Mouse (Mus musculus) MEL (cell line): Measurements from ENCODE around the gene Rps6ka1. TPM values are rescaled to one million over a fixed set of nuclear protein-coding genes. Genes with fewer than 3 reads are reported as not detected.

Experiments used
- DNase-seq: peaks from one replicate; pipeline ENCODE4 v3.0.0; 2011; ENCODE audit warnings: low read depth, low spot score
- H3K27ac ChIP-seq: 2 replicates; pipeline ENCODE4 v1.5.1; 2012; ENCODE audit warnings: low read depth, mild to moderate bottlenecking, control low read depth, low read length, moderate library complexity; ENCODE audit not compliant: control insufficient read depth
- H3K27me3 ChIP-seq, 2 experiments: fragments of 150-350 bp in 1 of 2; sonication (generic) in 1 of 2; 2 replicates each; pipeline ENCODE4 v1.6.1; 2012; ENCODE audit warnings: low read length in 2 of 2, mild to moderate bottlenecking in 2 of 2, improper control_type of control experiment in 1 of 2, moderate library complexity in 1 of 2; ENCODE audit not compliant: insufficient read depth in 2 of 2, control insufficient read depth in 1 of 2
- H3K36me3 ChIP-seq, 2 experiments: 2 replicates each; pipeline ENCODE4 v1.6.1; 2012 to 2014; ENCODE audit warnings: low read length in 2 of 2, improper control_type of control experiment in 1 of 2, inconsistent platforms in 1 of 2, mild to moderate bottlenecking in 1 of 2; ENCODE audit not compliant: insufficient read depth in 2 of 2, control insufficient read depth in 1 of 2
- H3K4me1 ChIP-seq, 2 experiments: fragments of 150-350 bp in 1 of 2; sonication (generic) in 1 of 2; 2 replicates each; pipeline ENCODE4 v1.6.1; 2012; ENCODE audit warnings: low read length in 2 of 2, improper control_type of control experiment in 1 of 2, mild to moderate bottlenecking in 1 of 2; ENCODE audit not compliant: insufficient read depth in 2 of 2, control insufficient read depth in 1 of 2
- H3K4me3 ChIP-seq, 2 experiments: fragments of 150-350 bp in 1 of 2; sonication (generic) in 1 of 2; 2 replicates each; pipeline ENCODE4 v1.5.1; 2012; ENCODE audit warnings: low read depth in 2 of 2, low read length in 2 of 2, mild to moderate bottlenecking in 2 of 2, moderate library complexity in 2 of 2, control low read depth in 1 of 2, improper control_type of control experiment in 1 of 2; ENCODE audit not compliant: control insufficient read depth in 1 of 2, insufficient read depth in 1 of 2
- H3K79me2 ChIP-seq: 2 replicates; pipeline ENCODE4 v1.6.1; 2012; ENCODE audit warnings: mild to moderate bottlenecking, low read length, moderate library complexity; ENCODE audit not compliant: control insufficient read depth, poor library complexity, insufficient read depth
- H3K9ac ChIP-seq: 2 replicates; pipeline ENCODE4 v1.6.1; 2012; ENCODE audit warnings: low read depth, mild to moderate bottlenecking, control low read depth, low read length, moderate library complexity; ENCODE audit not compliant: control insufficient read depth, poor library complexity, severe bottlenecking
- H3K9me3 ChIP-seq: fragments of 150-350 bp; sonication (generic); replicated peaks from 2 replicates; pipeline ENCODE4 v1.6.1; 2012; ENCODE audit warnings: mild to moderate bottlenecking, low read length, improper control_type of control experiment, moderate library complexity; ENCODE audit not compliant: insufficient read depth
- BHLHE40 ChIP-seq: IDR thresholded peaks from 2 replicates; pipeline ENCODE4 v1.6.1; 2012; ENCODE audit warnings: low read depth, mild to moderate bottlenecking, inconsistent platforms, low read length, improper control_type of control experiment, borderline replicate concordance
- CHD1 ChIP-seq: IDR thresholded peaks from 2 replicates; pipeline ENCODE4 v1.6.1; 2012; ENCODE audit warnings: low read depth, mild to moderate bottlenecking, inconsistent platforms, low read length, improper control_type of control experiment
- CHD2 ChIP-seq: IDR thresholded peaks from 2 replicates; pipeline ENCODE4 v1.6.1; 2011; ENCODE audit warnings: low read length, improper control_type of control experiment
- EP300 ChIP-seq, 2 experiments: IDR thresholded peaks; 2 replicates each; pipeline ENCODE4 v1.6.1; 2011; ENCODE audit warnings: improper control_type of control experiment in 2 of 2, low read length in 2 of 2, low read depth in 1 of 2, mild to moderate bottlenecking in 1 of 2
- ETS1 ChIP-seq: IDR thresholded peaks from 2 replicates; pipeline ENCODE4 v1.6.1; 2012; ENCODE audit warnings: low read depth, mild to moderate bottlenecking, inconsistent platforms, low read length, improper control_type of control experiment, moderate library complexity
- GABPA ChIP-seq: IDR thresholded peaks from 2 replicates; pipeline ENCODE4 v1.6.1; 2012; ENCODE audit warnings: low read depth, mild to moderate bottlenecking, inconsistent platforms, low read length, improper control_type of control experiment, moderate library complexity
- KAT2A ChIP-seq: conservative IDR thresholded peaks from 2 replicates; pipeline ENCODE4 v1.6.1; 2012; ENCODE audit warnings: low read depth, low read length, improper control_type of control experiment, inconsistent platforms
- MAX ChIP-seq: IDR thresholded peaks from 2 replicates; pipeline ENCODE4 v1.6.1; 2011; ENCODE audit warnings: low read length, improper control_type of control experiment
- MEF2A ChIP-seq: IDR thresholded peaks from 2 replicates; pipeline ENCODE4 v1.6.1; 2014; ENCODE audit warnings: low read depth, mild to moderate bottlenecking, inconsistent platforms, low read length, improper control_type of control experiment; ENCODE audit not compliant: poor library complexity, insufficient replicate concordance, severe bottlenecking; ENCODE audit errors: extremely low read depth
- MYC ChIP-seq: IDR thresholded peaks from 2 replicates; pipeline ENCODE4 v1.6.1; 2011; ENCODE audit warnings: low read depth, mild to moderate bottlenecking, low read length, improper control_type of control experiment, moderate library complexity
- NRF1 ChIP-seq: IDR thresholded peaks from 2 replicates; pipeline ENCODE4 v1.6.1; 2014; ENCODE audit warnings: low read depth, mild to moderate bottlenecking, inconsistent platforms, low read length, improper control_type of control experiment, moderate library complexity; ENCODE audit not compliant: poor library complexity, insufficient read depth, severe bottlenecking
- POLR2AphosphoS2 ChIP-seq: IDR thresholded peaks from 2 replicates; pipeline ENCODE4 v1.6.1; 2011; ENCODE audit warnings: low read length, improper control_type of control experiment
- POLR2AphosphoS5 ChIP-seq: IDR thresholded peaks from 2 replicates; pipeline ENCODE4 v1.6.1; 2012; ENCODE audit warnings: low read depth, borderline replicate concordance, mild to moderate bottlenecking, inconsistent platforms, low read length, moderate library complexity, mixed read lengths
- RAD21 ChIP-seq: IDR thresholded peaks from 2 replicates; pipeline ENCODE4 v1.6.1; 2011; ENCODE audit warnings: mild to moderate bottlenecking, low read depth, low read length, improper control_type of control experiment
- SMC3 ChIP-seq: IDR thresholded peaks from 2 replicates; pipeline ENCODE4 v1.6.1; 2011; ENCODE audit warnings: low read depth, low read length, improper control_type of control experiment
- TBP ChIP-seq: IDR thresholded peaks from 2 replicates; pipeline ENCODE4 v1.8.0; 2011; ENCODE audit warnings: low read depth, low read length, improper control_type of control experiment
- TCF12 ChIP-seq: IDR thresholded peaks from 2 replicates; pipeline ENCODE4 v1.6.1; 2014; ENCODE audit warnings: low read depth, mild to moderate bottlenecking, inconsistent platforms, low read length, improper control_type of control experiment, moderate library complexity
- UBTF ChIP-seq: IDR thresholded peaks from 2 replicates; pipeline ENCODE4 v1.6.1; 2012; ENCODE audit warnings: low read depth, mild to moderate bottlenecking, inconsistent platforms, low read length, improper control_type of control experiment, moderate library complexity, borderline replicate concordance; ENCODE audit not compliant: insufficient read depth
- USF2 ChIP-seq, 2 experiments: IDR thresholded peaks; 2 replicates each; pipeline ENCODE4 v1.6.1; 2011 to 2012; ENCODE audit warnings: improper control_type of control experiment in 2 of 2, low read length in 2 of 2, borderline replicate concordance in 1 of 2, inconsistent platforms in 1 of 2, low read depth in 1 of 2, mild to moderate bottlenecking in 1 of 2; ENCODE audit not compliant: insufficient read depth in 1 of 2
- ZKSCAN1 ChIP-seq: IDR thresholded peaks from 2 replicates; pipeline ENCODE4 v1.6.1; 2012; ENCODE audit warnings: low read depth, mild to moderate bottlenecking, inconsistent platforms, low read length, improper control_type of control experiment, moderate library complexity
- ZMIZ1 ChIP-seq: IDR thresholded peaks from 2 replicates; pipeline ENCODE4 v1.6.1; 2012; ENCODE audit warnings: low read depth, mild to moderate bottlenecking, inconsistent platforms, low read length, improper control_type of control experiment, moderate library complexity
- polyA plus RNA-seq, 2 experiments: library from polyadenylated mRNA; stranded (reverse) in 1 of 2; unstranded in 1 of 2; fragments of >175 nt in 1 of 2; fragments of >200 nt in 1 of 2; gene quantifications; 2 replicates each; pipeline versions ENCODE4 v1.2.1 to v1.2.4; 2012; ENCODE audit warnings: low replicate concordance in 2 of 2, low read depth in 1 of 2; ENCODE audit not compliant: insufficient read length in 2 of 2, insufficient read depth in 1 of 2, missing spikeins in 1 of 2
- total RNA-seq: library from RNA; depleted of rRNA; stranded (reverse); fragments of 300-350 nt; gene quantifications from 2 replicates; pipeline ENCODE4 v1.2.3, GENCODE M21; 2012

Gene Rps6ka1
- total and polyA plus RNA-seq, 3 experiments = 45.3 to 68.9 TPM; not detected in 1

DNA sequence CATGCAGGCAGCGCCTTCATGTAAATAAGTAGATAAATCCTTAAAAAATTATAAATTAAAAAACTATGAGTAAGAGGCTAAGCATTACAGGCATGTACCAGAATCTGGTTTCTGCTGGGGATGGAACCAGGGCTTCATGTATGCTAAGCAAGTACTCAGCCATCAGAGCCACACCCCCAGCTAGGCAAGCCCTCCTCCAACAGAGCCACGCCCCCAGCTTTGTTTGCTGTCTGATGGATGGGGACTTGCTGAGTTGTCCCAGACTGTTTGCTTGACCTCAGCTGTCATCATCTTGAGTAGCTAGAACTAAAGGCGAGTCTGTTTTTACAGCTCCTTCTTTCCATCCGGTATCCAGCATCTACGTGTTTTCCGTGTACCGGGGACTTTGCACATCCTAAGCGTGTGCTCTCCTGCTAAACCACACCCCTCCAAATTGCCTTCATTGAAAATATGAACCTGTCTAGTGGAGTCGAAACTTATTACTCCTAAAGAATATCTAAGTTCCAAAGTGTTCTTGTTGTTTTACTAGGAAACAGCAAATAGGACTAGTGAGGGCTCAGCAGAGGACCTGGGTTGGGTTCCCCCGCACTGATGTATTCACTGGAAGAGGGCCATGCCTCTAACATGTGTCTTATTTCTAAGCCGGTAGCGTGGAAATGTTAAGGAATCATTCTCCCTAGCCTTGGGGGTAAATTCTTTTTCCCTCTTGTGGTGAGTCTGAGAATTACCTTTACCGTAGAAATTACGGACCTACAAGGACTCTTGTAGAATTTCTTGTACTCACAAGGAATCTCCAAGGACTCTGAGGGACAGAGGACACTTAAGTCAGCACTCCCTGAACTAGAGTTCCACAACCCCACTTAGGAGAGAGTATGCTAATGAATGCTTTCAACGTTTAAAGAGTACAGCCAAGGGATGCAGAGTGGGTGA lies 54.4 kb downstream of the Rps6ka1 start:
- Histone ChIP-seq H3K4me3 (no peak overlapping the region), H3K27ac (no peak overlapping the region), H3K4me1 (peaks cover 2 to 4% of the 10 kb centered on the region in 2 experiments; a peak in 2 of 4 replicates), H3K9me3 (no peaks in the 10 kb centered on the region), H3K9ac (no peak overlapping the region), H3K27me3 (no peaks in the 10 kb centered on the region), H3K79me2 (no peaks in the 10 kb centered on the region), H3K36me3 (peaks cover 0 to 4% of the 10 kb centered on the region in 2 experiments; a peak in 1 of 4 replicates)
- DNase-seq = peak; percentile 52
- TF ChIP-seq POLR2AphosphoS5 = no peak
- TF ChIP-seq SMC3 = no peak
- TF ChIP-seq MYC = no peak
- no peak for TF ChIP-seq KAT2A
- TF ChIP-seq CHD2 = no peak
- TF ChIP-seq ZMIZ1 = no peak
- no peak for TF ChIP-seq USF2 (IDR thresholded peaks at IDR 0.05; ENCODE audit: borderline replicate concordance in 1 of 2, insufficient read depth in 1 of 2, low read depth in 1 of 2, low read length in 2 of 2)
- TF ChIP-seq UBTF = no peak
- TF ChIP-seq MEF2A = no peak
- TF ChIP-seq BHLHE40 = no peak
- TF ChIP-seq TCF12 = no peak
- no peak for TF ChIP-seq TBP
- TF ChIP-seq POLR2AphosphoS2 = no peak
- no peak for TF ChIP-seq MAX

DNA sequence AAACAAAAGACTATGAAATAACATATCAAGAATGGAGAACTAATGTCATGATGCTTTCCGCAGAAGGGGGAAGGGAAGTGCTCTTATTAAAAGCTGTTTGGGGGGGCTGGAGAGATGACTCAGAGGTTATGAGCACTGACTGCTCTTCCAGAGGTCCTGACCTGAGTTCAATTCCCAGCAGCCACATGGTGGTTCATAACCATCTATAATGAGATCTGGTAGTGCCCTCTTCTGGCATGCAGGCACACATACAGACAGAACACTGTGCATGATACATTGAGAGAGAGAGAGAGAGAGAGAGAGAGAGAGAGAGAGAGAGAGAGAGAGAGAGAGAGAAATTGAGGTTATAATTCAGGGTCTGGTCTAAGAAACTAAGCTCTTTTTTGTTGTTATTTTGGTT lies 57.1 kb downstream of the Rps6ka1 start:
- Histone ChIP-seq H3K79me2 (no peaks in the 10 kb centered on the region), H3K36me3 (peaks cover 0 to 4% of the 10 kb centered on the region in 2 experiments; a peak in 1 of 4 replicates), H3K9me3 (no peaks in the 10 kb centered on the region), H3K4me3 (no peak overlapping the region), H3K4me1 (peaks cover 0 to 11% of the 10 kb centered on the region in 2 experiments; a peak in 2 of 4 replicates), H3K9ac (no peak overlapping the region), H3K27me3 (no peaks in the 10 kb centered on the region), H3K27ac (no peak overlapping the region)
- DNase-seq = no peak
- TF ChIP-seq GABPA = no peak
- TF ChIP-seq CHD1 = no peak
- no peak for TF ChIP-seq BHLHE40
- TF ChIP-seq ZMIZ1 = no peak
- no peak; the same call in 1 of the 2 replicates for TF ChIP-seq RAD21
- TF ChIP-seq ZKSCAN1 = no peak
- TF ChIP-seq EP300 (IDR thresholded peaks at IDR 0.05; ENCODE audit: low read depth in 1 of 2, low read length in 2 of 2) = no peak
- no peak for TF ChIP-seq ETS1
- no peak for TF ChIP-seq NRF1
- TF ChIP-seq, all 39 proteins: peak for 0
